Mouse (Mus musculus) limb, embryonic 14.5 days (tissue): ENCODE data around the gene Egln1. TPM values are rescaled to one million over a fixed set of nuclear protein-coding genes. Genes with fewer than 3 reads are reported as not detected.

Source experiments
- ATAC-seq: fragments of 200-750 bp; cut with Nextera tagmentation; 2 replicates; pipeline ENCODE4 v1.8.0; 2017; ENCODE audit warnings: low read depth, moderate number of reproducible peaks, moderate TSS enrichment; ENCODE audit not compliant: low FRiP score
- DNase-seq: peaks from one replicate; pipeline ENCODE4 v3.0.0-alpha.2; 2015; ENCODE audit warnings: low spot score
- H3K27ac ChIP-seq: fragments of 300-500 bp; sonication (generic); replicated peaks from 2 replicates; pipeline ENCODE4 v1.5.1; 2014; ENCODE audit warnings: low read depth, mild to moderate bottlenecking, low read length, moderate library complexity, mixed read lengths
- H3K27me3 ChIP-seq: fragments of 300-500 bp; sonication (generic); 2 replicates; pipeline ENCODE4 v1.6.1; 2014; ENCODE audit warnings: low read length, mixed read lengths; ENCODE audit not compliant: control insufficient read depth, insufficient read depth
- H3K36me3 ChIP-seq: fragments of 300-500 bp; sonication (generic); 2 replicates; pipeline ENCODE4 v1.6.1; 2014; ENCODE audit warnings: mild to moderate bottlenecking, low read length, moderate library complexity, mixed read lengths; ENCODE audit not compliant: control insufficient read depth, insufficient read depth
- H3K4me1 ChIP-seq: fragments of 300-500 bp; sonication (generic); 2 replicates; pipeline ENCODE4 v1.6.1; 2014; ENCODE audit warnings: antibody characterized with exemption, low read length, mixed read lengths; ENCODE audit not compliant: control insufficient read depth, insufficient read depth
- H3K4me2 ChIP-seq: fragments of 300-500 bp; sonication (generic); replicated peaks from 2 replicates; pipeline ENCODE4 v1.6.1; 2014; ENCODE audit warnings: low read depth, mild to moderate bottlenecking, low read length, moderate library complexity; ENCODE audit not compliant: severe bottlenecking
- H3K4me3 ChIP-seq: fragments of 300-500 bp; sonication (generic); replicated peaks from 2 replicates; pipeline ENCODE4 v1.5.1; 2014; ENCODE audit warnings: low read length
- H3K9ac ChIP-seq: fragments of 300-500 bp; sonication (generic); 2 replicates; pipeline ENCODE4 v1.6.1; 2014; ENCODE audit warnings: mild to moderate bottlenecking, low read depth, low read length, moderate library complexity; ENCODE audit not compliant: severe bottlenecking
- H3K9me3 ChIP-seq: fragments of 300-500 bp; sonication (generic); 2 replicates; pipeline ENCODE4 v1.6.1; 2016; ENCODE audit warnings: low read length; ENCODE audit not compliant: control insufficient read depth
- POLR2A ChIP-seq: fragments of 200-500 bp; IDR thresholded peaks from 2 replicates; pipeline ENCODE4 v1.8.0; 2012; ENCODE audit warnings: inconsistent platforms, mild to moderate bottlenecking, moderate library complexity, borderline replicate concordance; ENCODE audit not compliant: insufficient read depth, insufficient read length; ENCODE audit errors: extremely low read depth
- WGBS: fragments of 180-500 bp; shearing (Covaris S2); extraction: QIAGEN DNeasy Blood & Tissue Kit; methylation state at CpG from one replicate; pipeline ENCODE4 v1.1.7; 2014; 5-methylcytosine and 5-hydroxymethylcytosine counted together
- polyA plus RNA-seq, 2 experiments: library from polyadenylated mRNA; depleted of rRNA in 1 of 2; stranded (reverse) in 1 of 2; unstranded in 1 of 2; fragments of >200 nt; fragmentation: Nextera tagmentation in 1 of 2; extraction: Ambion mirVana in 1 of 2; gene quantifications; 2 replicates each; pipeline versions ENCODE4 v1.2.1 to v1.2.3; 2012 to 2014

Gene Egln1
- polyA plus RNA-seq, 2 experiments: 18.5 to 39.8 TPM

DNA sequence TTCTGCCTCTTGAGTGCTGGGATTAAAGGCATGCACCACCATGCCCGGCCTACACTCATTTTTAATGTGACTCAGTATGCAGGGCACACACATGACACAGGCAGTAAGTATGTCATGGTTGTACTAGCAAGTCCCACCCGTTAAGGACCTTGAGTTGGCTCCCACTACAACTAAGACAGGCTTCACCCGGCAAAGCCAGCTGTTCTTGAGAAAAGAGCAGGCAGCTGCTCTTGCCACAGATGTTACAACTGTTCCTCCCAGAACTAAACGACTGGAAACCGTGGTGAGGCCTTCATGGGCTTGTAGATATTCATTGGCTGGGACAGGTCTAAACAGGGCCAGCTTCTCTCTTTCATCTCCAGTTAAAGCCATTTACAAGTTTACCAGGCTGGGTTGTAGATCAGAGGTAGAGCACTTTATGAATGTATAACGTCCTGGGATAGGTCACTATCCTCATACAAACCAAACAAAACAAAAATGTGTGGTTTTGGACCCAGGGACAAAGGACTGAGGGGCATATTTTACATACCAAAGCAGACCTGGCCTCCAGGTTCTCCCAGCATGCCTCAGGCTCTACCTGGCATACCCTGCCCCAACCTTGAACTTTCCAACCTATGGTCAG is 21.3 kb upstream of the Egln1 start:
- no peaks in the 10 kb centered on the region for H3K36me3 ChIP-seq
- no peak for TF ChIP-seq POLR2A
- H3K27me3 ChIP-seq: no peaks in the 10 kb centered on the region
- H3K9me3 ChIP-seq: no peaks in the 10 kb centered on the region
- ATAC-seq (peak; percentile 41; the same call in 1 of the 2 replicates), DNase-seq (peak; percentile 48)
- no peak overlapping the region for H3K27ac ChIP-seq
- no peak overlapping the region for H3K9ac ChIP-seq
- no peak overlapping the region for H3K4me3 ChIP-seq
- 43% methylated on average over 6 of the region's 6 CpGs for WGBS
- H3K4me1 ChIP-seq: no peaks in the 10 kb centered on the region
- H3K4me2 ChIP-seq: no peak overlapping the region

- TF ChIP-seq POLR2A: no peak
- ATAC-seq (no peak), DNase-seq (no peak)
- no peaks in the 10 kb centered on the region for H3K4me1 ChIP-seq
- WGBS: 92% methylated on average over 8 of the region's 8 CpGs
- H3K9ac ChIP-seq: no peak overlapping the region
- no peaks in the 10 kb centered on the region for H3K27me3 ChIP-seq
- H3K4me3 ChIP-seq: no peak overlapping the region
- no peak overlapping the region for H3K27ac ChIP-seq
- H3K36me3 ChIP-seq: no peaks in the 10 kb centered on the region
- H3K4me2 ChIP-seq: no peak overlapping the region
- H3K9me3 ChIP-seq: no peaks in the 10 kb centered on the region
Measured at GRCm38 (mm10) chr8:124964966-124965365, 15.8 kb upstream of the Egln1 start.

- Histone ChIP-seq H3K4me3 (no peak overlapping the region), H3K36me3 (no peaks in the 10 kb centered on the region), H3K9me3 (no peaks in the 10 kb centered on the region), H3K27me3 (no peaks in the 10 kb centered on the region), H3K9ac (no peak overlapping the region), H3K4me2 (no peak overlapping the region), H3K27ac (no peak overlapping the region), H3K4me1 (no peaks in the 10 kb centered on the region)
- no peak for TF ChIP-seq POLR2A
- no peak for DNase-seq
- ATAC-seq: no peak
- WGBS: 92% methylated on average over 5 of the region's 5 CpGs
Measured at GRCm38 (mm10) chr8:124963246-124963645, 14.1 kb upstream of the Egln1 start.

DNA sequence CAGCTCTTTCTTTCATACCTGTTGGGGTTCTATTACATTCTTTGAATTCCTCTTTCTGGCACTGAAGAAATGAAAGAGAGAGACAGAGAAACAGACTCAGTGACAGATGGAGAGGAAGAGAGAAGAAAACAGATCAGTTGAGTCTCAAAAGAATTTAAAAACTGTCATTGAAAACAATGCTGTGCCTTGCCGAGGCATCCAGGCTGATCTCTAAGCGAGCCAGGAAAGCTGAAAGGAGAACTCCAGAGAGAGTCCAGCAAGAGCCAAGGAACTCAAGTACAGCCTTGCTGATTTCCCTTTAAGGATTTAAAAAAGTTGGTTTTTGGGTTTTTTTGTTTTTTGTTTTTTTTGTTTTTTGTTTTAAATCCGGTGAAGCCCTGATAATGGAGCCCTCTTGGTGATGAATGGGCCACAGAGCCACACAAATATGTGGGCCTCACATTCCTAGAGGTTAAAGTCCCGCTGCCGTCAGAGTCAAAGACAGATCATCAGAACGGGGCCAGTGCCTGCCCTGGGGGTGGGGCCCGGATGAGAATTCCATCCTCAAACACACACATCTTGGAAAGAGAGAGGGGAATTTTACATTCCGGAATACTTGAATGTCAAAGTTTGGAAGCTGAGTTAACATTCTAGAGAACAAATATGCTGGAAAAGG is 11.2 kb upstream of the Egln1 start:
- Histone ChIP-seq H3K4me2 (no peak overlapping the region), H3K9ac (no peak overlapping the region), H3K27ac (0 out of 2 replicates have a peak overlapping the region, but pooled peaks have one; percentile 26), H3K9me3 (no peaks in the 10 kb centered on the region), H3K36me3 (no peaks in the 10 kb centered on the region), H3K27me3 (no peaks in the 10 kb centered on the region), H3K4me1 (no peaks in the 10 kb centered on the region), H3K4me3 (no peak overlapping the region)
- no peak for TF ChIP-seq POLR2A
- no peak for ATAC-seq
- no peak for DNase-seq
- 33% methylated on average over 8 of the region's 8 CpGs for whole genome bisulfite sequencing

DNA sequence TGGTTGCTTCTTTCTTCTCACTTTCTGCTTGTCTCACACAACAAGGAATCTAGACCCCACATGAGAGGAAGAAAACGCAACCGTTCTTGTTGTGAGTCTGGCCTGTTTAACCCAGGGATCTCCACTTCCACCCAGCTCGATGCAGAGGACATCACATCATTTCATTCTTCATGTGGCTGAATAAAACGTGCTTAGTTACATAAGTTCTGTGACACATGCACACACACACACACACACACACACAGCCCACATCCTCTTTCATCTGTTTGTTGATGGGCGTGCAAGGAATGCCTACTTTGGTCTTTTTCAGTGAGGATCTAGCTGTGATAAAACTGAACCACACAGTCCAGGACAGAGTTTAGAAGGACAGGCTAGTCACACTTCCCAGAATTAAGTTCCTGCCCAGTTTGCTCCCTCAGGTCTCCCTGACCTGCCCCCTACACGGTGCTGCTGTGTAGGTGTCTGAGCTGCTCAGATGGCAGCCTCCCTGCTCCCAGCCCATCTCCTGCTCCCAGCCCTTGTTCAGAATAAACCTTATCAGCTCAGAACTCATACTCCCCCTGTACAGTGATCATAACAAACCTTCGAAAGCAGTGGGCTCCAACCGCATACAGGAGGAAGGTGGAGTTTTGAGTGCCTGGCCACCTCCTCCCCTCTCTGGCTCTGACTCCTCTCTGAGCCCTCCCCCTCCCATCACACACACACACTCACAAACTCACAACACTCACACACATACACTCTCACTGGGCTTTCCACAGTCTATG is 10.5 kb upstream of the Egln1 start:
- no peak for ATAC-seq

More for the DNA sequence above, 10.5 kb upstream of the Egln1 start:
- 60% methylated on average over 8 of the region's 8 CpGs for WGBS
- TF ChIP-seq POLR2A: no peak
- Histone ChIP-seq H3K36me3 (no peaks in the 10 kb centered on the region), H3K4me2 (no peak overlapping the region), H3K9me3 (no peaks in the 10 kb centered on the region), H3K4me1 (no peaks in the 10 kb centered on the region), H3K27me3 (no peaks in the 10 kb centered on the region), H3K27ac (0 out of 2 replicates have a peak overlapping the region, but pooled peaks have one; percentile 26), H3K9ac (no peak overlapping the region), H3K4me3 (no peak overlapping the region)
- DNase-seq: no peak
